Mouse (Mus musculus): Measurements from ENCODE around the gene Acbd4. TPM values are rescaled to one million over a fixed set of nuclear protein-coding genes. Genes with fewer than 3 reads are reported as not detected.

Acbd4 gene
- polyA plus RNA-seq, 1 experiment from 2014 or later, result 25.3 TPM

DNA sequence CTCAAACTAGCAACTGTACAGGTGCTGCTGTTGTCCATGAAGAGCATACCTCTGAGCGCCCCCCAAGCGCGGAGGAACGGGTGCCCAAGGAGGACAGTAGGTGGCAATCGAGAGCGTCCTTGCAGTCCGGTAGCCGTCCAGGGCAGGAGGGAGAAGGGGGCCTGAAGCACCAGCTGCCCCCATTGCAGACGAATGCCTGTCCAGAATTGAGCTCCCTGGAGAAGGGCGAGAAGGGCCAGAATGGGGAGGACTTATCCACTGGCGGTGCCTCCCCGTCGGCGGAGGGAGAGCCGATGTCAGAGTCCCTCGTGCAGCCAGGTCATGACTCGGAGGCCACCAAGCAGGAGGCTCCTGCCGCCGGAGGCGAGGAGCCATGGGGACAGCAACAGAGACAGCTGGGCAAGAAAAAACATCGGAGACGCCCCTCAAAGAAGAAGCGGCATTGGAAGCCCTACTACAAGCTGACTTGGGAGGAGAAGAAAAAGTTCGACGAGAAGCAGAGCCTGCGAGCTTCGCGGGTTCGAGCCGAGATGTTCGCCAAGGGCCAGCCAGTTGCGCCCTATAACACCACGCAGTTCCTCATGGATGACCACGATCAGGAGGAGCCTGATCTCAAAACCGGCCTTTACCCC lies 15.6 kb downstream of the Acbd4 start:
- under 1% methylated on average over 35 of the region's 35 CpGs for WGBS
- no peaks in the 10 kb centered on the region for H3K9me3 ChIP-seq (replicated peaks)
- no peaks in the 10 kb centered on the region for H3K27me3 ChIP-seq
- peaks cover 47% of the 10 kb centered on the region for H3K4me1 ChIP-seq
- peak; percentile 24; the same call in 1 of the 2 replicates for ATAC-seq (replicated peaks; ENCODE audit: low FRiP score)
- peak overlapping the region; percentile 74 for H3K4me3 ChIP-seq (replicated peaks)
- H3K36me3 ChIP-seq, result no peaks in the 10 kb centered on the region
- H3K4me2 ChIP-seq, result peak overlapping the region; percentile 89
- peak overlapping the region; percentile 95 for H3K27ac ChIP-seq
- peak overlapping the region; percentile 78 for H3K9ac ChIP-seq

DNA sequence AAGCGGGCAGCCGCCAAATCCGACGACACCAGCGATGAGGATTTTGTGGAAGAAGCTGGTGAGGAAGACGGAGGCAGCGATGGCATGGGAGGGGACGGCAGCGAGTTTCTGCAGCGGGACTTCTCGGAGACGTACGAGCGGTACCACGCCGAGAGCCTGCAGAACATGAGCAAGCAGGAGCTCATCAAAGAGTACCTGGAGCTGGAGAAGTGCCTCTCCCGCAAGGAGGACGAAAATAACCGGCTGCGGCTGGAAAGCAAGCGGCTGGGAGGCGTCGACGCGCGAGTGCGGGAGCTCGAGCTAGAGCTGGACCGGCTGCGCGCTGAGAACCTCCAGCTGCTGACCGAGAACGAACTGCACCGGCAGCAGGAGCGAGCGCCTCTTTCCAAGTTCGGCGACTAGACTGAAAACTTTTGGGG lies 16.1 kb downstream of the Acbd4 start:
- ATAC-seq (replicated peaks; ENCODE audit: low FRiP score), result no peak
- peak overlapping the region; percentile 74 for H3K4me3 ChIP-seq (replicated peaks)
- H3K4me1 ChIP-seq, result peaks cover 42% of the 10 kb centered on the region
- under 1% methylated on average over 38 of the region's 38 CpGs for WGBS
- no peaks in the 10 kb centered on the region for H3K9me3 ChIP-seq (replicated peaks)
- H3K4me2 ChIP-seq, result peak overlapping the region; percentile 89
- H3K9ac ChIP-seq, result peak overlapping the region; percentile 78
- H3K27me3 ChIP-seq, result no peaks in the 10 kb centered on the region
- H3K36me3 ChIP-seq, result no peaks in the 10 kb centered on the region
- H3K27ac ChIP-seq, result peak overlapping the region; percentile 95

DNA sequence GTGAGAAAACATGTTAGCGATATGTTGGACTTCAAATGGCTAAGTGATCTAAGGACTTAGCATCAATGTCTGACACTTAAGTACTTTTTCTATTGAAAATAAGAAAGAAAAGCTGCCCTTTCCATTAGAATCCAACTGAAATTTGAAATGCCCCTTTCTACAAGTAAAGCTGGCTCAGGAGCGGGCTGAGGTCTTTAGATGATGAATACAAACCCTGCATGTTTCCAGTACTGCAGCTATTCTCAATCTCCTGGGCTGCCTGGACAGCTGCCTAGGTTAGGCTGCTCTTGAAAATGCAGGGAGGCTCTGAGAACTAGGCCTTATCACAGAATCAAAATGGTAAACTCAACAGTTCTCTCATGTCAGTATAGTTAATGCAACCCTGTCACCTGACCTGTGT lies 17.4 kb downstream of the Acbd4 start:
- ATAC-seq (replicated peaks; ENCODE audit: low FRiP score), result no peak
- Histone ChIP-seq H3K27ac (no peak overlapping the region), H3K4me1 (peaks cover 30% of the 10 kb centered on the region), H3K36me3 (no peaks in the 10 kb centered on the region), H3K9ac (no peak overlapping the region), H3K9me3 (replicated peaks) (no peaks in the 10 kb centered on the region), H3K4me2 (peak overlapping the region; percentile 89), H3K27me3 (no peaks in the 10 kb centered on the region), H3K4me3 (replicated peaks) (peak overlapping the region; percentile 74)
- WGBS, result 92% methylated on average over 2 of the region's 2 CpGs

DNA sequence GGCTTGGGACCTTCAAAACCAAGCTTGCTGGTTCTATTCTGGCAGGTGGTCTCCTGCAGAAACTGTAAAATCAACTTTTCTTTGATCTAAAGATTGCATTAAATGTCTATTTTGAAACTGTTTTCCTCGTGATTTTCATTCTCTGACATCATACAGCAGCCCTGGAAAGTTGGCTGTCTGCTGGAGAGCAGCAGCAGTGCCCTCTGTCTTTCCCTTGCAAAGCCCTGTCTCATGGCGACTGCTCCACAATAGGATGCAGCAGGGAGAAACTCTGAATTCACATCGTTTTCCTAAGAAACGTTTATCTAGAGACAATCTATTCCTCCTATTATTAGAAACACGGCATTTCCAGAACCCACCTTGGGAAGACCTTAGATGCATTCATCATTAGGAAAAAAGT lies 18.1 kb downstream of the Acbd4 start:
- no peak for ATAC-seq (replicated peaks; ENCODE audit: low FRiP score)
- Histone ChIP-seq H3K27ac (no peak overlapping the region), H3K36me3 (no peaks in the 10 kb centered on the region), H3K9ac (no peak overlapping the region), H3K4me1 (peaks cover 25% of the 10 kb centered on the region), H3K27me3 (no peaks in the 10 kb centered on the region), H3K4me2 (no peak overlapping the region), H3K9me3 (replicated peaks) (no peaks in the 10 kb centered on the region), H3K4me3 (replicated peaks) (no peak overlapping the region)
- WGBS, result 49% methylated on average over 5 of the region's 5 CpGs

DNA sequence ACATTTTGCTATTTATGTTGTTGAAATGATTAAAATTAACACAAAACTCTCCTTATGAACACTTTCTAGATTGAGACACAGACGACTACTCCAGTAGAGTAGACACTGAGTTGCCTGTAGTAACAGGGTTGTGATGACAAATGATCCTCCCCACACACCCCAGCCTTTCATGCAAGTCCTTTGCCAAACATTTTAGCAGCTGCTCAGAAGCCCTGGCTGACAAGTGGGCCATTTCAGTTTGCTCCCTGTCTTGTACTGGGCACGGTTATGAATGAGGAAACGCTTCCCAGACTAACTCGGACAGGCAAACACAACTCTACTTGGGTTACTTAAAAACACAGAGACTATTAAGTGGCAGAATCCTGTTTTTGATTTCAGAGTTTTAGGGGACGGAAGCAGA lies 18.8 kb downstream of the Acbd4 start:
- Histone ChIP-seq H3K4me3 (replicated peaks) (no peak overlapping the region), H3K36me3 (no peaks in the 10 kb centered on the region), H3K9me3 (replicated peaks) (no peaks in the 10 kb centered on the region), H3K27ac (no peak overlapping the region), H3K4me2 (no peak overlapping the region), H3K9ac (no peak overlapping the region), H3K4me1 (peaks cover 20% of the 10 kb centered on the region), H3K27me3 (no peaks in the 10 kb centered on the region)
- 54% methylated on average over 5 of the region's 5 CpGs for WGBS
- no peak for ATAC-seq (replicated peaks; ENCODE audit: low FRiP score)

DNA sequence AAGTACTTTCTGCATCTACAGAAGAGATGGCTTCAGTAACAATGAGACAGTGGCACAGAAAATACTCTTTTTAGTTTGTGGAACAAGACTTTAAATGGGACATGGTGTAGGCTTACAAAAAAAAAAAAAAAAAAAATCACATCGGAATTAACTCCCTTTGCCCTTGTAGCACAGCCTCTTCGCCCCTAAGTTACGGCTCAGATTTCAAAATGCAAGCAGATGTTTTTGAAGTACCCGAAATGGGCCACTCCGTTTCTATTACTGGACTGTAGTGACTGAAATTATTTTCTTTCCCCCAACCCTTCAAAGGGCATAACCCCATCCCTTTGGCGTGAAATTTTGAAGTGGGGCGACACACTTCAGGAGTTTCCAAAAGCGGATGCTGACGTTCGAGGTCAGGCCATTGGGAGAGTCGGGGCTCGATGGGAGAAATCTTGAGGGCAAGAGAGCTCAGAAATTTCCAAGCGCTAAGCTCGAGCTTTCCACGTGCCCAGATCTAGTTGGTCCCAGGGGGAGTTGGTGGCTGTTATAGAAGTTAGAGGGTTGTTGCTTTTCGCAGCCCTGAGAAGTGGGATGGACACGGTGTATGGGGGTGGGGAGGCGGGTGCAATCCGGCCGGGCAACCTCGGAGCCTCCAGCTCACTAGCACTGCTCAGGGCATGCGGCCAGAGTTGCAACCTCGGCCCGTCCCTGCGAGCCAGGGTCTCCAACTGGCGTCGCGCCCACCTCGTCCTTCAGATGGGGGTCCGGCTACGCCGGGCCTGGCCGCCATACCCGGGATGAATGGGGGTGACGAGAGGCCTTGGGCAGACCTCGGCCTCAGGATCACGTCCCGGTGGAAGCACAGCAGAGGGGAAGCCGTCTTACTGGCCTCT lies 30.5 kb downstream of the Acbd4 start, which contains the start of gene Hexim2:
TSS of gene Hexim2 (plus strand) at position 729 of the 875 bp plus-strand sequence.
- peak; percentile 66 for ATAC-seq (replicated peaks; ENCODE audit: low FRiP score)

DNA sequence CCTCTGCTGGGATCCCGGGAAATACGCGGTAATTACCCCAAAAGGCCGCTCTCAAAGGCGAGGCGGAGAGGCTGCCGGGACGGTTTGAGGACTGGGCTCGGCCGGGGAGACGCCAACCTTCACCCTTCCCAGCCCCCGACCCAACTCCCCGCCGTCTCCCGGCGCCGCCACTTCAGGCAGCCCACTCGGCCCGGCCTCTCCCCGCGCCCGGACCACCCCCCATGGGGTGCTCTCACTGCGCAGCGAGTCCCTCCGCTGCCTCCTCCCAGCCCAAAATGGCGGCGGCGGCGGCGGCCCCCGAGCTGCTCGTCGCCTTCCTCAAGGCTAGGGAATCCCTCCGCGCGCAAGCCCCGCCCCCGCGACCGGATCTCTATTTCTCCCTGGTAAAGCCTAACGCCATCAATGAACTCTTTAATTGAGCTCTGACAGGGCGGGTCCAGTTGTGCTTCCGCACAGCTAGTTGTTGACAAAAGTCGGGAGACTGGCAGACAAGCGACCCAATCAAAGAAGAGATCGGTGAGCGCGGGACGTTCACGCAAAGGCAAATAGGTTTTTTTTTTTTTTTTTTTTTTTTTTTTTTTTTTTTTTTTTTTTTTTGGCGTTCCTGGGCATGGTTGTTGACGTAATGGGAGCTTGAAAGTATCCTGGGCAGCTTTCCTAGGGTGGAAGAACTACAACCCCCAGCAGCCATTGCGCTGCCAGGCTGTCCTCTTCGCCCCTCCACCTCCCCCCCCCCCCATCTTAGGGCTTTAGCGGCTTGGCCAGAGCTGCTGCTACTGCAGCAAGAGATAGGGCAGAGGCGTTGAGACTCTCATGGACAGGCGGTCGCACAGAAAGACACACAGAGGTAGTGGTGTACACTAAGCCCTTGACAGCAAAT lies 31.3 kb downstream of the Acbd4 start:
- peak; percentile 93 for ATAC-seq (replicated peaks; ENCODE audit: low FRiP score)
- peak overlapping the region; percentile 71 for H3K4me2 ChIP-seq
- H3K9me3 ChIP-seq (replicated peaks), result no peaks in the 10 kb centered on the region
- peak overlapping the region; percentile 64 for H3K4me3 ChIP-seq (replicated peaks)
- peak overlapping the region; percentile 88 for H3K9ac ChIP-seq
- H3K36me3 ChIP-seq, result 0 out of 2 replicates have a peak, but pooled peaks cover 7% of the 10 kb centered on the region
- WGBS, result under 1% methylated on average over 58 of the region's 58 CpGs
- peaks cover 35% of the 10 kb centered on the region for H3K4me1 ChIP-seq
- H3K27me3 ChIP-seq, result no peaks in the 10 kb centered on the region
- peak overlapping the region; percentile 95 for H3K27ac ChIP-seq

More for the DNA sequence above, 30.5 kb downstream of the Acbd4 start, which contains the start of gene Hexim2:
- H3K36me3 ChIP-seq, result 0 out of 2 replicates have a peak, but pooled peaks cover 7% of the 10 kb centered on the region
- peak within 1 kb of the TSS; percentile 95 for H3K27ac ChIP-seq
- no peaks in the 10 kb centered on the region for H3K9me3 ChIP-seq (replicated peaks)
- H3K4me1 ChIP-seq, result peaks cover 35% of the 10 kb centered on the region
- H3K4me3 ChIP-seq (replicated peaks), result peak within 1 kb of the TSS; percentile 64
- H3K9ac ChIP-seq, result peak within 1 kb of the TSS; percentile 88
- peak within 1 kb of the TSS; percentile 71 for H3K4me2 ChIP-seq
- WGBS, result under 1% methylated on average over 39 of the region's 39 CpGs
- H3K27me3 ChIP-seq, result no peaks in the 10 kb centered on the region

DNA sequence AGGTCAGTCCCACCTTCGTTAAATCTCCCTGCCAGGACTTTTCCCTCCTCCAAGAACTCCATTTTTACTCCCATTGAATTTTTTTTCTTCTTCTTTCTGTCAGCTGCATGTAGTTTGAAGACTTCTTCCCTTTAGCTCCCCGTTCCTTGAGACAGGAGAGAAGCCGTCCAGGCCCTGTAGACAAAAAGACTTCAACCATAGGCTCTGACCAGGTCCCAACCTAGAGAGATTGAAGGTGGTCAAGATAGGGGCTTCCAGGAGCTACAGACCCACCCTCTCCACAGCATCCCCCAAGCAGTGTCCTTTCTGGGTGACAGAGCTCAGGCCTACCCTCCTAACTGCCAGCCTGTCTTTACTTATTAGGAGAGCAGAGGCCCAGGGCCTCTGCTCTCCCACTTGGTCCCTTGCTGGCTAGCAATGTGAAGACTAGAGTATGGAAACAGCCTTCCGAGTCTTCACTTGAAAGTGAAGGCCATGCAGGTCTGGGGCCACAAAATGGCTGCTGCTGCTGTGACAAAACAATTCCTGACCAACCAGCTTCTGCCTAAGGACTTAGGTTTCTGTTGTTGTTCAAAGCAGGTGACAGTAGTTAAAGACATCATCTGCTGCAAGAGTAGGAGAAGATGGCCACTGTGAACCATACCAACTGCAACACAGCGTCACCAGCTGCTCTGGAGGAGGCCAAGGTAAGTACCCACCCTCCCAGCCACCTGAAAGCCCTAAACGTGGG lies 32.1 kb downstream of the Acbd4 start:
- peak overlapping the region; percentile 37 for H3K9ac ChIP-seq
- peak overlapping the region; percentile 71 for H3K4me2 ChIP-seq
- peak overlapping the region; percentile 81 for H3K27ac ChIP-seq
- H3K4me3 ChIP-seq (replicated peaks), result peak overlapping the region; percentile 64
- H3K27me3 ChIP-seq, result no peaks in the 10 kb centered on the region
- ATAC-seq (replicated peaks; ENCODE audit: low FRiP score), result no peak; the same call in 1 of the 2 replicates
- WGBS, result 56% methylated on average over 6 of the region's 6 CpGs
- H3K9me3 ChIP-seq (replicated peaks), result no peaks in the 10 kb centered on the region
- H3K36me3 ChIP-seq, result peaks cover 12% of the 10 kb centered on the region
- peaks cover 39% of the 10 kb centered on the region for H3K4me1 ChIP-seq

DNA sequence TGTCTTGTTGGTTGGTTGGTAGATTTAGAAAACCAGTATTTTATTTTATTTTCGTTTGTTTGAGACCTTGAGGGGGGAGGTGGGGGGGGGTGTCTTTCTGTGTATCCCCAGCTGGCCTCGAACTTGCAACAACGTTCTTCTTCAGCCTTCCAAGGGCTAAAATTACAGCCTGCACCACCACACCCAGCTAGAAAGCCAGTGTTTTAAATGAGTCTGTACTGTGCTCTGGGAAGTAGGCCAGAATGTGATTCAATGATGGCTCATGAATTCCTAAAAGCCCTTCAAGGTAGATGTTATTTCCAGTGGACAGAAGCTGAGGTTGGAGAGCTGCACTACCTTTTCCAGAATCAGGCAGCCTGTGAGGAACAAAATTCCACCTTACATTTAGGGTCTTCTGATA lies 32.7 kb downstream of the Acbd4 start:
- ATAC-seq (replicated peaks; ENCODE audit: low FRiP score), result no peak
- Histone ChIP-seq H3K9ac (no peak overlapping the region), H3K9me3 (replicated peaks) (no peaks in the 10 kb centered on the region), H3K4me3 (replicated peaks) (no peak overlapping the region), H3K27me3 (no peaks in the 10 kb centered on the region), H3K27ac (peak overlapping the region; percentile 81; the same call in 1 of the 2 replicates), H3K4me2 (peak overlapping the region; percentile 71; the same call in 1 of the 2 replicates), H3K4me1 (peaks cover 40% of the 10 kb centered on the region), H3K36me3 (peaks cover 16% of the 10 kb centered on the region)
- 74% methylated on average over 3 of the region's 3 CpGs for WGBS

DNA sequence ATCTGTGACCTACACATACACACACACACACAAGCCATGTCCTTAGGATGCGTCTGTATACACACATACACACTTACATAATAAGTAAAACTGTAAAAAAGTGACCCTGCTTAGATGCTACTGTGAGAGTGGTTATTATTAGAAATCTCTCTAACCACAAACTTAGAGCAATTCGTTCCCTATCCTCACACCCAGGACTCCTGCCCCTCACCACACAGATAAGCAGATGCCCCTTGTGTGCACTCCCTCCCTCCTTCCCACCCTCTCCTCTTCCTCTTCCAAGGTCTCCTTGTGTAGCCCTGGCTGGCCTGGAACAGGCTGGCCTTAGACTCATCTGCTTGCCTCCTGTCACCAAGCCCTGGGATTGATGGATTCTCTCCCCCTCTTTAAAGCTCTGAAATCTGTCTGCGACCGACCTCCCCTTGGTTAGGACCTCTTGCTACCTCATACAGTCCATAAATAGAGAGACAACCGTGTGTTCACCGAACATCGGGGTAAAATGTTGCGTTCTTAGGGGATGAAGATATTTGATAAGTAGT lies 34.6 kb downstream of the Acbd4 start:
- Histone ChIP-seq H3K4me1 (peaks cover 42% of the 10 kb centered on the region), H3K27me3 (no peaks in the 10 kb centered on the region), H3K36me3 (peaks cover 18% of the 10 kb centered on the region), H3K4me2 (no peak overlapping the region), H3K27ac (no peak overlapping the region), H3K9ac (no peak overlapping the region), H3K4me3 (replicated peaks) (no peak overlapping the region), H3K9me3 (replicated peaks) (no peaks in the 10 kb centered on the region)
- no peak for ATAC-seq (replicated peaks; ENCODE audit: low FRiP score)
- 86% methylated on average over 8 of the region's 8 CpGs for WGBS
